Mouse (Mus musculus) midbrain, embryonic 12.5 days (tissue): ENCODE measurements around the gene Slc9a1. TPM values are rescaled to one million over a fixed set of nuclear protein-coding genes. Genes with fewer than 3 reads are reported as not detected.

Experiments
- ATAC-seq: fragments of 200-750 bp; cut with Nextera tagmentation; 2 replicates; pipeline ENCODE4 v1.8.0; 2017; ENCODE audit warnings: low read depth, moderate TSS enrichment, moderate library complexity; ENCODE audit not compliant: low FRiP score
- H3K27ac ChIP-seq: fragments of 300-500 bp; sonication (generic); replicated peaks from 2 replicates; pipeline ENCODE4 v1.5.1; 2016; ENCODE audit warnings: mild to moderate bottlenecking
- H3K27me3 ChIP-seq: fragments of 300-500 bp; sonication (generic); 2 replicates; pipeline ENCODE4 v1.6.1; 2016; ENCODE audit warnings: mild to moderate bottlenecking
- H3K36me3 ChIP-seq: fragments of 300-500 bp; sonication (generic); 2 replicates; pipeline ENCODE4 v1.6.1; 2016
- H3K4me1 ChIP-seq: fragments of 300-500 bp; sonication (generic); 2 replicates; pipeline ENCODE4 v1.6.1; 2016
- H3K4me2 ChIP-seq: fragments of 300-500 bp; sonication (generic); replicated peaks from 2 replicates; pipeline ENCODE4 v1.6.1; 2016; ENCODE audit warnings: mild to moderate bottlenecking, moderate library complexity
- H3K4me3 ChIP-seq: fragments of 300-500 bp; sonication (generic); 2 replicates; pipeline ENCODE4 v1.5.1; 2016; ENCODE audit warnings: mild to moderate bottlenecking
- H3K9ac ChIP-seq: fragments of 300-500 bp; sonication (generic); replicated peaks from 2 replicates; pipeline ENCODE4 v1.6.1; 2016; ENCODE audit warnings: mild to moderate bottlenecking, moderate library complexity
- H3K9me3 ChIP-seq: fragments of 300-500 bp; sonication (generic); 2 replicates; pipeline ENCODE4 v1.6.1; 2016; ENCODE audit warnings: mild to moderate bottlenecking
- WGBS: fragments of 180-500 bp; shearing (Covaris S2); methylation state at CpG from one replicate; pipeline ENCODE4 v1.1.7; 2016; 5-methylcytosine and 5-hydroxymethylcytosine counted together
- polyA plus RNA-seq: library from polyadenylated mRNA; unstranded; fragments of >200 nt; fragmentation: Nextera tagmentation; extraction: Ambion mirVana; gene quantifications from 2 replicates; pipeline ENCODE4 v1.2.1, GENCODE M21; 2016

Slc9a1 gene
- polyA plus RNA-seq, 1 experiment from 2014 or later, result 9.0 TPM

DNA sequence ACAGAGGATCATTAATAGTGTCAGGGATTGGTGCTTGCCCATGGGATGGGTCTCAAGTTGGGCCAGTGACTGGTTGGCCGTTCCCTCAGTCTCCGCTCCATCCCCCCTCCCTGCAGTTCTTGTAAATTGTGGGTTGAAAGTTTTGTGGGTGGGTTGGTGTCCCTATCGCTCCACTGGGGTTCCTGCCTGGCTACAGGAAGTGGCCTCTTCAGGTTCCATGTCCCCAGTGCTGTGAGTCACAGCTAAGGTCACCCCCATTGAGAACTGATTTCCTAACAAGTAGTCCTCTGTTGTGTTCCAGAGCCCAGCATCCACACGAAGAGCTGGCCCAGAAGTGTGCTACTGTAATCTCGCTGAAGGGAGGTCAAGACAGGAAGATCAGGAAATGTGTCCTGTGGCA lies 56.6 kb downstream of the Slc9a1 start:
- H3K4me3 ChIP-seq, result no peak overlapping the region
- no peak for ATAC-seq
- 78% methylated on average over 5 of the region's 5 CpGs for WGBS

DNA sequence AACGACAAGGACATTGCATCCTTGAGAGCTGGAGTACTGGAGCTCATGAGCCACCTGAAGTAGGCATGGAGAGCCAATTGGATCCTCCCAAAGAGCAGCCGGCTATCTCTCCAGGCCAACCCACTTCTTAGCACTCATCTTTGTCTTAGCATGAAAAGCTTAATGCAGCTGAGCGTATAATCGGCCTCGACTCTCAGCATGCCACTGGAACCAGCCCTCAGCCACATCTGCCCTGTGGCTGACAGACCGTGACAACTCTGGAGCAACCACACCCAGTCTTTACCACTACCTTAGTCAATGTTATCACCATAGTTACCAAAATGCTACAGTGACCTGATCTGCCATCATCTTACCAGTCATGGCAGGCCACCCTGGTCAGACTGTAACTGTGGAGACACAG lies 62.0 kb downstream of the Slc9a1 start:
- 33% methylated on average over 6 of the region's 6 CpGs for WGBS
- H3K9ac ChIP-seq, result no peak overlapping the region
- no peaks in the 10 kb centered on the region for H3K36me3 ChIP-seq
- ATAC-seq, result no peak
- H3K4me1 ChIP-seq, result peaks cover 15% of the 10 kb centered on the region
- H3K9me3 ChIP-seq, result no peaks in the 10 kb centered on the region
- no peak overlapping the region for H3K4me3 ChIP-seq
- H3K27ac ChIP-seq, result no peak overlapping the region
- H3K27me3 ChIP-seq, result no peaks in the 10 kb centered on the region
- no peak overlapping the region for H3K4me2 ChIP-seq

More for the DNA sequence above, 56.6 kb downstream of the Slc9a1 start:
- Histone ChIP-seq H3K9me3 (no peaks in the 10 kb centered on the region), H3K9ac (no peak overlapping the region), H3K4me1 (no peaks in the 10 kb centered on the region), H3K36me3 (peaks cover 15% of the 10 kb centered on the region), H3K27ac (no peak overlapping the region), H3K27me3 (no peaks in the 10 kb centered on the region), H3K4me2 (no peak overlapping the region)

DNA sequence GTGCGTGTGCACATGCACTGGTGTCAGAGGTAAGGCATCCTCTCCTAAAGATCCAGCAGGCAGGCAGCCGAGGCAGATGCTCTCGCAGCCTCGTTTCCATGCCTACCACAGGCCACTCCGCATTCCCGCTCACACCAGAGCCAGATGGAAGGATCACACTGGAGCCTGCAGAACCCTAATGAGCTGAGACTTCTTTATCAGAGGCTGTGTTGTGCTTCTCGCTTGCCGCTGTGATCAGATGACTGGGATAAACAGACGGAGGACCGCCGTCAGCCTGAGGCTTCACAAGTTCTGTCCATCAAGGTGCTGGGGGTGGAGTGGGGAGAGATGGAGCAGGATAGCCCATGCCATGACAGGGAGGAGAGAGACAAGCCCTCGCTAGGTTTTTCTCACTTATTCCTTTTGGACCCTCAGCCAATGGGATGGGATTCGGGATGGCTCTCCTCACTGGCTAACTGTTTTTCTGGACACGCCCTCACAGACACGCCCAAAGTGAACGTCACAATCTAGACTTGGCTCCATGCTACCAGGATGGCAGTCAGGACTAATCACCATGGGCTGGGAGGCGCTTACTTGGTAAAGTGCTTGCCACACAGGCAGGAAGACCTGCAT lies 63.2 kb downstream of the Slc9a1 start:
- H3K4me2 ChIP-seq, result peak overlapping the region; percentile 34
- H3K9me3 ChIP-seq, result no peaks in the 10 kb centered on the region
- no peak overlapping the region for H3K4me3 ChIP-seq
- no peaks in the 10 kb centered on the region for H3K36me3 ChIP-seq
- peak overlapping the region; percentile 34; the same call in 1 of the 2 replicates for H3K9ac ChIP-seq
- no peaks in the 10 kb centered on the region for H3K27me3 ChIP-seq
- peak; percentile 49 for ATAC-seq
- peak overlapping the region; percentile 60 for H3K27ac ChIP-seq
- 27% methylated on average over 17 of the region's 17 CpGs for WGBS
- H3K4me1 ChIP-seq, result peaks cover 15% of the 10 kb centered on the region

DNA sequence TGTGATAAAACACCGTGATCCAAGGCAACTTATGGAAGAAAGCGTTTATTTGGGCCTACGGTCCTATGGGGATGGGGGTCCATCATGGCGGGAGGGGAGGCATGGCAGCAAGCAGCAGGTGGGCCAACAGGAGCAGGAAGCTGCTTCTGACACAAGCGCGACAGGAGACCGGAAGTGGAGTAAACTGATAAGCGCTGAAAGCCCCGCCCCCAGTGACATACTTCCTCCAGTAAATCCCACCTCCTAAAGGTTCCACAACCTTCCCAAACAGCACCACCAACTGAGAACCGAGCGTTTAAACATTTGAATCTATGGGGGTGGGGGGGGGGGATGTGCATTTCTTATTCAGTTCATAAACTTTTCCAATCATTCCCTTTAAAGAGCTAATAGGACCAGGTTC lies 66.4 kb downstream of the Slc9a1 start:
- H3K36me3 ChIP-seq, result no peaks in the 10 kb centered on the region
- ATAC-seq, result no peak
- no peak overlapping the region for H3K4me2 ChIP-seq
- H3K27me3 ChIP-seq, result no peaks in the 10 kb centered on the region
- no peak overlapping the region for H3K27ac ChIP-seq
- H3K4me3 ChIP-seq, result no peak overlapping the region
- WGBS, result 92% methylated on average over 11 of the region's 11 CpGs
- no peak overlapping the region for H3K9ac ChIP-seq
- peaks cover 44% of the 10 kb centered on the region for H3K4me1 ChIP-seq
- H3K9me3 ChIP-seq, result no peaks in the 10 kb centered on the region

DNA sequence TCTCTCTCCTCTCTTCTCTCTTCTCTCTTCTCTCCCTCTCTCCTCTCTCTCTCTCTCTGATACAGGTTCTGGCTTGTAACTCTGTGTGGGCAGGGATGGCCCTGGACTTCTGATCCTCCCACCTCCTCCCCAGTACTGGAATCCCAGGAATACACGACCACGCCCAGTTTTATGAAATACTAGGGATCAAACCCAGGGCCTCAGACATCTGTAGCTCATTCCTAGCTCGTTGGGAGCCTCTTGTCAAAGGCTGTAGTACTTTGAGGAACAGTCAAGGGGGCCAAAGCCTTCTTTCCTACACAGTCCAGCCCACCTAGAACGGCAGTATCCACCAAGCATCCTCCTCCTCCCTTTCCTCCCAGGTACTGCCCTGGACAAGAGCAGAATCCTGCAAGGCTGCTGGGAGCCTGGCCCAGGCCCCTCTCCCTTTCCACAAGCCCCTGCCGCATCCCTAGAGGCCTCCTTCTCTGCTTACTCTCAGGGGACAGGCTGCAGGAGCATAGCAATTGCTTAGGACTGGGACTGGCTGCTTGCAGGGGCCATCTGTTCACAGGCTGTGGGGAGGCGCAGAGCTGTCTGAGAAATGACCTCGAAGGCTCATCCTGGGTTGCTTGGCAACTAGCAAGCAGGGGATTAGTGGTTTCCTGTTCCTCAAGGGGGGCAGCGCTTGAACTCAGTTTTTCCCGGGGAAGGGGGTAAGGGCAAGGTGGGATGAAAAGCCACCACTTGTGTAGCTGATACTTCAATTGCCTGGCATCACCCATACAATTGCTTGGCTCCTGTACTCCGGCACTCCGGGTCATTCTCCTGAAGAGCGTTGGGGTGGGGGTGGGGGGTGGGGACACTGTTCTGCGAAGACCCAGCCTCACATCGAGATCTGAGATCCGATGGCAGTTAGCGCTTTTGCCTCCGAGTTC lies 70.2 kb downstream of the Slc9a1 start:
- H3K9me3 ChIP-seq, result no peaks in the 10 kb centered on the region
- 8% methylated on average over 17 of the region's 17 CpGs for WGBS
- peak overlapping the region; percentile 92 for H3K27ac ChIP-seq
- peaks cover 38% of the 10 kb centered on the region for H3K4me1 ChIP-seq
- H3K4me3 ChIP-seq, result peak overlapping the region; percentile 23
- peak; percentile 95 for ATAC-seq
- H3K27me3 ChIP-seq, result no peaks in the 10 kb centered on the region
- H3K36me3 ChIP-seq, result no peaks in the 10 kb centered on the region
- peak overlapping the region; percentile 41; the same call in 1 of the 2 replicates for H3K9ac ChIP-seq
- peak overlapping the region; percentile 47 for H3K4me2 ChIP-seq

DNA sequence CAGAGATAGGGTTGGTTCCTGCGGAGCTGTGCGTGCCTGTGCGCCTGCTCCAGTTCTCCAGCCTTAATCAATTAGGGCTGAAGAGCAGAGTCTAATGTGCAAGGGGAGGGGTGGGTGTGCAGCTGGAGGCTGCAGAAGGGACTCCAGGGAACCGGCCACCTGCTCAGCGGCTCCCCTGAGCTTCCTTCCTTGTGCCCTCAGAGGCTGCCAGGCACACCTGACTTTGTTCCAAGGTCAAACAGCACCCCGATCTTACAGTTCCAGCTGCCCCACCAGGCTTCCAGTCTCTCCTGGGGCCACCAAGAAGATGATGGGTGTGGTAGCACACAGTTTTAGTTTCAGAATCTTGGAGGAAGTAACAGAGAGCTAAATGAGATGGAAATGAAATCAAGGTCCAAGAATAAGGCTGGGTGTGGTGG lies 70.9 kb downstream of the Slc9a1 start:
- H3K9ac ChIP-seq, result peak overlapping the region; percentile 24; the same call in 1 of the 2 replicates
- peak overlapping the region; percentile 47 for H3K4me2 ChIP-seq
- no peaks in the 10 kb centered on the region for H3K36me3 ChIP-seq
- H3K4me1 ChIP-seq, result peaks cover 38% of the 10 kb centered on the region
- ATAC-seq, result peak; percentile 78
- no peaks in the 10 kb centered on the region for H3K27me3 ChIP-seq
- 2% methylated on average over 6 of the region's 6 CpGs for WGBS
- peak overlapping the region; percentile 23; the same call in 1 of the 2 replicates for H3K4me3 ChIP-seq
- no peaks in the 10 kb centered on the region for H3K9me3 ChIP-seq
- peak overlapping the region; percentile 92 for H3K27ac ChIP-seq

DNA sequence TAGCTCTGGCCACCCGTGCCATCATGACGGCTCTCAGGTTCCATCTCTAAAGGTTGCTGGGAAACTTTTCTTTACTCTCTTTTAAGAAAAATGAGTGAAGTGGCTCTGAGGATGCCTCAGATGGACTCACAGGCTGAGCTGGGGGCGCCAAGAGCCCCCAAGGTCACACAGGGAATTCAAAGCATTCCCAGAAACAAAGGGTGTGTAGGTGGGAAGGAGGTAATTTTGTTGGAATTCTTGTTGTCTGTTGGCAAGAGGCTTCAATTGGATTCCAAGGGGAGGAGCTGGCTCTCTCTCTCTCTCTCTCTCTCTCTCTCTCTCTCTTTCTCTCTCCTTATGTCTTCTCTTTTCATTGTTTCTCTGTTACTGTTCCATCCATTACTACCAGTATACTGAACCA lies 72.7 kb downstream of the Slc9a1 start:
- Histone ChIP-seq H3K9me3 (no peaks in the 10 kb centered on the region), H3K4me2 (no peak overlapping the region), H3K27me3 (no peaks in the 10 kb centered on the region), H3K4me3 (no peak overlapping the region), H3K27ac (no peak overlapping the region), H3K9ac (no peak overlapping the region), H3K36me3 (no peaks in the 10 kb centered on the region), H3K4me1 (peaks cover 38% of the 10 kb centered on the region)
- WGBS, result 49% methylated on average over 3 of the region's 3 CpGs
- no peak for ATAC-seq

DNA sequence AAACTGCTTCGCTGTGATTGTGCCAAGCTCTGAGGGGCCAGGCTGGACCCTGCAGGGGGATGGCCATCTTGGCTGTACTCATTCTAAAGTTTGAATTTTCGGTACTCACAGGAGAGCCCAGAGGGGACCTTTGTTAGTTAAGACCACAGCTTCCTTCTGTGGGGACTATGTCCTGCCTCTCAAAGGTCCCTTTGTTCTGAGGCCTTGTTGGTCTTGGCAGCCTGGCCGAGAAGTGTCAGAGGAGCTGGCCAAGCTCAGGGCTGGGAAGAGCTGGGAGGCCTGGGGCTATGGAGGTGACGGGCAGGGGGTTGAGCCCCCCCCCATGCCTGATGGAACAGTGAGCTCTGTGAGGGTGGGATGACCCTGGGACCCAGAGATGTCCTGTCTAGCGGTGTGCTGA lies 73.6 kb downstream of the Slc9a1 start:
- H3K27me3 ChIP-seq, result no peaks in the 10 kb centered on the region
- H3K9ac ChIP-seq, result no peak overlapping the region
- H3K36me3 ChIP-seq, result no peaks in the 10 kb centered on the region
- H3K4me2 ChIP-seq, result no peak overlapping the region
- H3K9me3 ChIP-seq, result no peaks in the 10 kb centered on the region
- peaks cover 38% of the 10 kb centered on the region for H3K4me1 ChIP-seq
- no peak overlapping the region; the same call in 1 of the 2 replicates for H3K27ac ChIP-seq
- ATAC-seq, result no peak
- H3K4me3 ChIP-seq, result no peak overlapping the region
- WGBS, result 52% methylated on average over 5 of the region's 5 CpGs

DNA sequence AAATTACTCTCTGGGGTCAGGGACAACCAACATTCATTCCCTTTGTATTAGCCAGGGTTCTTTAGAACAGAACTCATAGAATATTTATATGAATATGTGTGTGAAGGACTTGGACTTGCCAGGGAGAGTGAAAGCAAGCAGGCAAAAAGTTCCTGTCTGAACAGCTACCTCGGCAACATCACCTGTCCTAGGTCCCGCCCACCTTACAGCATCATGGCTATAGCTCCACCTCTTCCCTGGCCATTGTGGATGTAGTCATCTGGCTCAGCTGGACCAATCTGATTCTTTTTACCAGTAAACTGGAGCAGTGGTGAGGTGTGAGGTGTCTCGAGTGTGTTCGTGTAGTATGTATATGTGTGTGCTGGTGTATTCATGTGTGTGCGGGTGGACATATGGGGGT lies 76.2 kb downstream of the Slc9a1 start:
- Histone ChIP-seq H3K36me3 (no peaks in the 10 kb centered on the region), H3K9ac (no peak overlapping the region), H3K4me3 (no peak overlapping the region), H3K4me2 (no peak overlapping the region), H3K27me3 (peaks cover 12% of the 10 kb centered on the region), H3K9me3 (no peaks in the 10 kb centered on the region), H3K4me1 (peaks cover 17% of the 10 kb centered on the region), H3K27ac (no peak overlapping the region)
- WGBS, result 93% methylated on average over 5 of the region's 5 CpGs
- ATAC-seq, result no peak

DNA sequence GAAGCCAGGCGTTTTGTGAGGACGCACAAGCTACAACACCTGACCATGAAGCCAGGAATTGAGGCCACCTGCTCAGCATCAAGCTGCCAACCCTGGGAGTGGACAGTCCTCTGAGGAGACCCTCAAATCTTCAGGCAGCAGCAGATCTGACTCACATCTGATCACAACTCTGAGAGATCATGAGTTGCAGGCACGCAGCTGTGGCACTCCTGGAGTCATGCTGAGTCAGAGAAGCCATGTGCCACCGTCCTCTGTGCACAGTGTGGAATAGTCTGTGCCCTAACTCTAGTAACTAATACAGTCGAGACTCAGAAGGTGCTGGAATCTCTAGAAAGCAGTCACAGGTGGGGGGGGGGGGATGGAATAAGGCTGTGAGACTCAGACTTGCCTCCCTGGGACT lies 77.9 kb downstream of the Slc9a1 start:
- Histone ChIP-seq H3K4me3 (no peak overlapping the region), H3K9me3 (no peaks in the 10 kb centered on the region), H3K27ac (no peak overlapping the region), H3K9ac (no peak overlapping the region), H3K4me2 (no peak overlapping the region), H3K27me3 (peaks cover 12% of the 10 kb centered on the region), H3K36me3 (no peaks in the 10 kb centered on the region), H3K4me1 (peaks cover 11% of the 10 kb centered on the region; the same call in 1 of the 2 replicates)
- no peak for ATAC-seq
- 61% methylated on average over 5 of the region's 5 CpGs for WGBS

DNA sequence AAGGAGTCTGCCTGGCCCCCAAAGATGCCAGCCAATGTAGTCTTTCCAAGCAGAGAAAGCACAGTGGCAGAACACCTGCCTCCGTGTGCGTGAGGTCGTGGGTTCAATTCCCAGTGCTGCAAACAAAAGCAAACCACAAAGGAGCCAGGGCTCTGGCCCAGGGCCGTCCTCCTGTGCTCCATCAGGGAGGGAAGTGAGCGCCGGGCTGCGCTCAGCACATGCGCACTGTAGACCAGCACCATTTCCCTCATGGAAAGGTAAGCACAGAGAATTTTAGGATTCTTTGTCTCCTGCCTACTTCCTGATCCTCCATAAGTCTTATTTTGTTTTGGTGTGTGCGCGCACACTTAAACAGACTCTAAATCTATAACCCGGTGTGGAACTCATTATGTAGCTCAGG lies 78.5 kb downstream of the Slc9a1 start:
- H3K4me1 ChIP-seq, result peaks cover 8% of the 10 kb centered on the region; the same call in 1 of the 2 replicates
- no peak overlapping the region for H3K4me3 ChIP-seq
- H3K9ac ChIP-seq, result no peak overlapping the region
- ATAC-seq, result no peak
- peaks cover 15% of the 10 kb centered on the region for H3K27me3 ChIP-seq
- H3K9me3 ChIP-seq, result no peaks in the 10 kb centered on the region
- 75% methylated on average over 11 of the region's 11 CpGs for WGBS
- no peak overlapping the region for H3K4me2 ChIP-seq
- no peak overlapping the region for H3K27ac ChIP-seq
- H3K36me3 ChIP-seq, result no peaks in the 10 kb centered on the region

DNA sequence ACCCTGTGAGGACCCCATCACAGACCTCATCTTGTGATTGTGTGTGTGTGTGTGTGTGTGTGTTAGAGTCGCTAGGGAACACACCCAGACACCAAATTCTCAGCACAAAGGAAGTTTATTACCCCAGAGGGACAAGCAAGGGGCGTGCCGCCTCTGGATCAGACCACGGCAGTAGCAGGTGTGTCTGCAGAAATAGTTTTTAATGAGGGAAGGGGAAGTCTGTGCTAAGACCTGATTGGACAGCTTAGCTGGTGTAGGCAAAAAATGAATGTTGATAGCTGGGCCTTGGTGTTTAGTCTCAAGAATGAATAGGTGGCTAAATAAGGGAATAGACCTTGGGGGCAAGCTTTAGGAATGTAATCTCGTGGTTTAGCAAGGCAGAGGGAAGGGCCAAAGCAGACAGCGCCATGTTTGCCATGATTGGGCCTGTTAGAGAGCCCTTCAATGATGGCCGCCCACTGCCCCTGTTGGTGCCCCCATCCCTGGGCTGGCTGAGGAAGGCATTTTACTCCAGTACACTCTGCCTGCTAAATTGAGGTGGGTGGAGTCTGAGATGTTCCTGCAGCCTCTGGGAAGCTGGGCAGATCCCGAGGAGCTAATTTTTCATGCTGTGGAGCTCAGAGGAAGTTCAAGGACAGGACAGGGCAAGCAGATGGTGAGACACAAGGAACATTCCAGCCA lies 79.3 kb downstream of the Slc9a1 start:
- Histone ChIP-seq H3K4me2 (no peak overlapping the region), H3K27ac (no peak overlapping the region), H3K4me3 (no peak overlapping the region), H3K9ac (no peak overlapping the region), H3K36me3 (no peaks in the 10 kb centered on the region), H3K9me3 (no peaks in the 10 kb centered on the region), H3K4me1 (0 out of 2 replicates have a peak, but pooled peaks cover 6% of the 10 kb centered on the region), H3K27me3 (peaks cover 15% of the 10 kb centered on the region)
- 78% methylated on average over 8 of the region's 8 CpGs for WGBS
- ATAC-seq, result no peak
